Mouse (Mus musculus) gastrocnemius, adult 18-20 months (tissue): ENCODE measurements around the gene Wwox. TPM values are rescaled to one million over a fixed set of nuclear protein-coding genes. Genes with fewer than 3 reads are reported as not detected.

Source experiments
- DNase-seq: peaks from one replicate; pipeline ENCODE4 v3.0.0; 2021; ENCODE audit warnings: low spot score
- total RNA-seq, 2 experiments: library from RNA; stranded (reverse); gene quantifications; 2 replicates each; pipeline ENCODE4 v1.2.3; 2021

The Wwox gene
- total RNA-seq, 2 experiments from 2014 or later = 5.6 to 6.1 TPM

GRCm38 (mm10) chr8:114536201-114536600 is 96.7 kb downstream of the Wwox start:
- DNase-seq = no peak

- DNase-seq = peak; percentile 64
Measured at GRCm38 (mm10) chr8:114541132-114541531, 101.7 kb downstream of the Wwox start.

GRCm38 (mm10) chr8:114548360-114548759 is 108.9 kb downstream of the Wwox start:
- DNase-seq = no peak

GRCm38 (mm10) chr8:114548837-114549236 is 109.4 kb downstream of the Wwox start:
- no peak for DNase-seq

GRCm38 (mm10) chr8:114550029-114550428 is 110.6 kb downstream of the Wwox start:
- DNase-seq = no peak

GRCm38 (mm10) chr8:114552606-114553005 is 113.2 kb downstream of the Wwox start:
- DNase-seq = peak; percentile 43

- DNase-seq = no peak
Measured at GRCm38 (mm10) chr8:114554966-114555365, 115.5 kb downstream of the Wwox start.

- DNase-seq = no peak
Measured at GRCm38 (mm10) chr8:114555491-114556202, 116.2 kb downstream of the Wwox start.

GRCm38 (mm10) chr8:114561191-114561590 is 121.7 kb downstream of the Wwox start:
- no peak for DNase-seq

GRCm38 (mm10) chr8:114562486-114562885 is 123.0 kb downstream of the Wwox start:
- no peak for DNase-seq

- DNase-seq = no peak
Measured at GRCm38 (mm10) chr8:114563361-114563760, 123.9 kb downstream of the Wwox start.

- DNase-seq = no peak
Measured at GRCm38 (mm10) chr8:114564036-114564435, 124.6 kb downstream of the Wwox start.

- no peak for DNase-seq
Measured at GRCm38 (mm10) chr8:114568531-114569166, 129.2 kb downstream of the Wwox start.

- DNase-seq = no peak
Measured at GRCm38 (mm10) chr8:114573014-114573746, 133.7 kb downstream of the Wwox start.

- DNase-seq = no peak
Measured at GRCm38 (mm10) chr8:114573747-114574093, 134.3 kb downstream of the Wwox start.

GRCm38 (mm10) chr8:114579292-114579691 is 139.8 kb downstream of the Wwox start:
- DNase-seq = peak; percentile 26

GRCm38 (mm10) chr8:114580684-114581083 is 141.2 kb downstream of the Wwox start:
- DNase-seq = no peak

- DNase-seq = no peak
Measured at GRCm38 (mm10) chr8:114590336-114590867, 150.9 kb downstream of the Wwox start.

GRCm38 (mm10) chr8:114591296-114592280 is 152.1 kb downstream of the Wwox start:
- DNase-seq = peak; percentile 67

- no peak for DNase-seq
Measured at GRCm38 (mm10) chr8:114593424-114594157, 154.1 kb downstream of the Wwox start.
